Mouse (Mus musculus) ES-CJ7 (cell line): ENCODE results near the gene Lyz2.
"Not testable (repeated sequence)": the region's sequence is repeated elsewhere in the genome, so short reads cannot be mapped to it uniquely, and the experiment has no call there.

Source experiments
- DNase-seq: peaks from one replicate; pipeline ENCODE4 v3.0.0; 2011; ENCODE audit warnings: low read depth, low spot score

Gene Lyz2

GRCm38 (mm10) chr10:117282049-117282448 is at the start of gene Lyz2:
Gene Lyz2, minus strand, starts transcription at chr10:117282321.
- DNase-seq: no peak

GRCm38 (mm10) chr10:117330521-117330920 is 48.4 kb upstream of the Lyz2 start:
- DNase-seq: peak; percentile 28

DNA sequence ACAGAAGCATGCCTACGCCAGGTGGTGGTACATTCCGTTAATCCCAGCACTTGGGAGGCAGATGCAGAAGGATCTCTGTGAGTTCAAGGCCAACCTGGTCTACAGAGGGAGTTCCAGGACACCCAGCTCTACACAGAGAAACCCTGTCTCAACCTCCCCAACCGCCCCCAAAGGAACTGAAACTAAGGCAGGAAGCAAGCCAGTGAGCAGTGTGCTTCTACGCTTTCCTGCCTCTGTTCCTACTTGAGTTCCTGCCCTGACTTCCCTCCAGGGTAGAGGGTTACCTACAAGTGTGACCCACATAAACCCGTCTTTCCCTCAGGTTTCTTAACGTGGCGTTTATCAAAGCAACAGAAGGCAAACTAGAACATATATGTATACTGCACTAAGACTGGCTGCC is 41.7 kb upstream of the Lyz2 start:
- no peak for DNase-seq

- no peak for DNase-seq
Measured at GRCm38 (mm10) chr10:117322630-117323029, 40.5 kb upstream of the Lyz2 start.

DNA sequence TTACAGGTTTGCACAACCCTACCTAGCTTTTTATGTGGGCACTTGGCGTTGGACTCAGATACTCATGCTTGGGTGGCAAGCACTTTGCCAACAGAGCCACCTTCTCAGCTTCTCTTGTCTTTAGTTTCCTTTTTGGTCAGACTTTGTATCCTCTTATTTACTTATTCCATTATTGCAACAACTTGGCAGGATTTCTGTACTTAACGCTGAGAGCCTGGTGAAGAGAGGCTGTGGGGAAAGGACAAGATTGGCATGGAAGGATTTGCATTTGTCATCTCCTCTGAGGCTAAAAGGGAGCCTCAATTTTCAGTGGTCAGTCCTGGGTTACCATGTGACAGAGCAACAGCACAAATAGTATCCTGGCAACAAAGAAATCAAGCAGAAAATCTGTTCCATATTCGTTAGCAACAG is 38.5 kb upstream of the Lyz2 start:
- no peak for DNase-seq

DNA sequence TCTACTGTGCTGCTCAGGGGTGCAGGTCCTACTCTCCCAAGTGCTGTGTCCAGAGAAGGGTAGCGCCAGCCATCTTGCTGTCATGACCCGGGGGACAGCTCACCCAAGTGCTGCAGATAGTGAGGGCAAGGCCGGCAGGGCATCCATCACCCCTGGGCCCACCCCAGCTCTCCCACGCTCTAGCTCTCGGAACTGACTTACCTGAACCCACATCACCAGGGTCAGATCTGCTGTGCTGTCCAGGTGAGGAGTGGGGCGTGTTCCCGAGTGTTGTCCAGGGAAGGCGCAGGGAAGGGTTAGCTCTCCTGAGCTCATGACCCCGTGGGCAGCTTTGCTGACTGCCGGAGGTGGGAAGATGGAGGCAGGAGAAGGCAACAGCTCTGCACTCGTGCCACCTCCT is 34.3 kb upstream of the Lyz2 start:
- no peak for DNase-seq

DNA sequence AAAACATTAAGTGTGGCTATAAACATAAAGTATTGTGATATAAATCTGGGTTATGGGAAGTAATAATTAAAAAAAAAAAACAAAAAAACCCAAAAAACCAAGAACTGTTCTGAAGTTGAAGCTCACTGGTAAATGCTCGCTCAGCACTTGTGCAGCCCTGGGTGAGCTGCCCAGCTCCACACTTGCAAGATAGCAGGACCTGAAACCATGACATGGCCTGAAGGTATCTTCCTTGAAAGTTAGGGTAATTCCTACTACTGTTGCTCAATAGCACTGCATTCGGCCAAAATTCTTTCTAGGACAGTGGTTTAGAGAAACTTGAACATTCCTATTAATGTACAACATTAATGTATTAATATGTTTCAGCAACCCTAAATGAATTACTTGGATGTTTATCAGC is 31.0 kb upstream of the Lyz2 start:
- no peak for DNase-seq

DNA sequence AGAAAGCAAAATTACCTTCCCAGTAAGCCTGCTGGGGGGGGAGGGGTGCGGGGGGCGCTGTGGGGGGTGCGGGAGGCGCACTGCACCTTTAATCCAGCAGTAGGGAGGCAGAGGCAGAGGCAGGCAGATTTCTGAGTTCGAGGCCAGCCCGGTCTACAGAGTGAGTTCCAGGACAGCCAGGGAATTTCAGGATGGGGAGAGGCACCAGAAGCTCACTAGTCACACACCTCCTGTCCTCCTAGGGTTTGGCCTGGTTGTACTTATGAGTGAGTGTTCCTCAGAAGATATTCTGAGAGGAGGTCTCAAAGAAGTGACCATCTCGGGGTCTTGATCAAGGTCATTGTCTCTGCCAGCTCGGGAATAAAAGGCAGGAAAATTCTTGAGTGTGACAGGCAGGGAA is 30.0 kb upstream of the Lyz2 start:
- DNase-seq: no peak

DNA sequence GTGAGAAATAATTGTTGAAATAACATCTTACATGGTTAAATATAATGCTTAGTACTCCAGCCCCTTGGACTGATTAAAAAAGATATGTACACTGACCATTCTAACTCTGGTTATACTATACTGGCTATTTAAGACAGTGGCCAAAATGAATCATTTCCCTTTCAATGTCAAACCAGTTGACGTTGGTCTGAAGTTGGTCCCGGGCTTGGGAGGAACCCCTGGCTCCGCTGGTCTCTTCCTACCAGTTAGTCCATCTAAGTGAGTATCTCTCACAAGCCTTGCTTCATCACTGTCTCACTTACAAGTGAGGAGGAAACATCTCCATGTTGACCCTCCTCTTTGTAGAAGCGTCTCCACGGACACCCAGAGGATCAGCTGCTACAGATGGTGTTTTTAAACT is 22.2 kb upstream of the Lyz2 start:
- DNase-seq: no peak

DNA sequence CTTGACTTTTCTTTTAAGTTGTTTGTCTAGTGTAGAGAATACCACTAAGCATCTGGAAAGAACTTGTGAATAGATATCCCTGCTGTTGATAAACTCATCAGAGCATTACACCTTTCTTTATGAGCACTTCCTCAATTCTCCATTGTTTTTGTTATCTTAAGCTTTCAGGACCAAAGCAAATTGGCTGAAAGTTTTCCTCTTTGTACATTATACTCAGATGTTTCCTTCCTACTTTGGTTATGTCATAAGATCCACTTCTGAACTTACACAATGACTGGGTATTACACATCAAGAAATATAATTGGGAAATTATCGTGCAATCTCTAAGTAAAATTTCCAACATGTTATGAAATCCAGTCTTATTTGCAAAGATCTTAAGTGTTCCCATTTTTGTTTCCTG is 19.6 kb upstream of the Lyz2 start:
- DNase-seq: no peak

- DNase-seq: no peak
Measured at GRCm38 (mm10) chr10:117299901-117300520, 17.9 kb upstream of the Lyz2 start.

GRCm38 (mm10) chr10:117299106-117299505 is 17.0 kb upstream of the Lyz2 start:
- DNase-seq: no peak

GRCm38 (mm10) chr10:117298336-117298735 is 16.2 kb upstream of the Lyz2 start:
- DNase-seq: no peak

DNA sequence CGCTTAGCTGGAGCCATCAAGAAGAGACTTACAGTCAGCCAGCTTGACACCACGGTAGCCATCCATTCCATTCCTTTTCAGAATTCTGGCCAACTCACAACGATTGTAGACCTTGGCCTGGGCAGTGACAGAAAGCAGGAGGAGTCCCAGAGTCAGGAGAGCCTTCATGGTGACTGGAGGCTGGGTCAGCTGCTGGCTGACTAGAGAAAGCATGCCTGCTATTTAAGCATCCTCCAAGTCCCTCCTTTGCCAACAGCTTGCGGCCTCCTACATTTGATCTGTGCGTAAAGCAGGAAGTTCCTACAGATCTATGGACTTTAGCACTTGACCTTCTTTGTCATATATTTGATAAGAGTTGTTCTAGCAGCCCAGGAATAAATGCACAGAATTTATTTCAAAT is 10.6 kb upstream of the Lyz2 start, which contains the start of gene Lyz1:
Lyz1 (minus strand) TSS at position 198 of the 400 bp plus-strand sequence.
- DNase-seq: no peak

GRCm38 (mm10) chr10:117290936-117291335 is 8.8 kb upstream of the Lyz2 start:
- not testable (repeated sequence) for DNase-seq

GRCm38 (mm10) chr10:117290046-117290870 is 8.1 kb upstream of the Lyz2 start:
- no peak for DNase-seq

DNA sequence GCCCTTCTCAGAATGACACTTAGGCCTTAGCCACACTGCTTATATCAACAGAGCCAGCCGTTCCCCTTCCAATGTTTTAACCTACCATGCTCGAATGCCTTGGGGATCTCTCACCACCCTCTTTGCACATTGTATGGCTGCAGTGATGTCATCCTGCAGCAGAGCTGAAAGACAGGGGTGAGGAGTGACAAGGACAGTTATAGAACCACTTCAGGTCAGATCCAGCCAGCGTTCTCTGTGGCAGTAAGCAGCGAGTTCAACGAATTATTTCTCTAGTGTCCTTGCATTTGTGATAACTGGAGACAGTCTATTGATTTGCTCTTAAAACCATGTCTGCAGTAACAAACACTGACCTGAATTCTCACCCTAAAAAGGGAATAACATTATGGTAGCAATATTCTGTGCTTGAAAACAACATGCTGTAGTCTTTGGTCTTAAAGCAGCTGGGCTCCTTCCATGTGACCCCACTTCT is 6.9 kb upstream of the Lyz2 start:
- DNase-seq: not testable (repeated sequence)

- no peak for DNase-seq
Measured at GRCm38 (mm10) chr10:117288197-117289033, 6.3 kb upstream of the Lyz2 start.

GRCm38 (mm10) chr10:117287226-117287850 is 5.2 kb upstream of the Lyz2 start:
- no peak for DNase-seq

DNA sequence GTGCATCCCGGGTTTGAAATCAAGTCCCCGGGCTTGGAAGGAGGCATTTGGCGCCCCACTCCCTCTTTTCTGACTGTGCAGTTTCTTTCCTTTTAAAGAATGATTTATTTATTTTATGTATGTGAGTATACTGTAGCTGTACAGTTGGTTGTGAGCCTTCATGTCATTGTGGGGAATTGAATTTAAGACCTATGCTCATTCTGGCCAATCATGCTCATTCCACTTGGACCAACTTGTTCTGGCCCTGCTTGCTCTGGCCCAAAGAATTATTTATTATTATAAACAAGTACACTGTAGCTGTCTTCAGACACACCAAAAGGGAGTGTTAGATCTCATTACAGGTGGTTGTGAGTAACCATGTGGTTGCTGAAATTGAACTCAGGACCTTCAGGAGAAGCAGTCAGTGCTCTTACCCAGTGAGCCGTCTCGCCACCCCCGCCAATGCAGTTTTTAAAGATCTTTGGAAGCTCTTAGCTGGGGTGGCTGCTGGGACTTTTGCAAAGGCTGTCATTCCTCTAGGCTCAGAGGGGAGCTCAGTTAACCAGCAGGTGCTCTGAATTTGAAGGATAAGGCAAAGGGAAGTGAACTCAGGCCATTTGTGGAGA is 4.3 kb upstream of the Lyz2 start:
- no peak for DNase-seq

- not testable (repeated sequence) for DNase-seq
Measured at GRCm38 (mm10) chr10:117285584-117285983, 3.5 kb upstream of the Lyz2 start.
